Comparison of ENCODE assay signal across 8 mouse cellular contexts in the genomic region with DNA sequence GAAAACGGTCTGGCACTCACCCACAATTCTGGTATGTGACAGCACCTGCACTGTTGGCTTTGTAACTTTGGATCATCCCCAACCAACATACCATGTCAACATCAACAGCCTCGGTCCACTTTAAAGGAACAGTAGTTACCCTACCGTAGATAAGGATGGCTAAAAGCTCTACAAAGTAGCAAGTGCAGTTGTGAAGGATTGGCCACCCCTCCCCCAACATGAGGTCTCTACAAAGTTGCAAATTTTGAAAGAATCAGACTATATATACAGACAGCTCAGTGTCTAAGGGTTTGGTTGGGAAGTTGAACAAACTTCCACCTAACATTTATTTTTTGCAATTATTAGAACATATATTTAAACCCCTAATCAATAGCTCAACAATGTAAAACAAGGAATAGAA. TPM values are rescaled to one million over a fixed set of nuclear protein-coding genes. Genes with fewer than 3 reads are reported as not detected.
DNase-seq lines count a peak whose midpoint lies in the region; ATAC-seq and TF ChIP-seq lines count a peak whose summit lies in the region.

No protein-coding gene starts in this region.

- H3K27ac ChIP-seq in limb, embryonic 15.5 days = peak overlapping the region; percentile 99
- peak overlapping the region; percentile 99; the same call in 1 of the 2 replicates for H3K27ac ChIP-seq in stomach, postnatal 0 days (replicated peaks)

- no peak overlapping the region for H3K9ac ChIP-seq in limb, embryonic 15.5 days
- H3K9ac ChIP-seq in stomach, postnatal 0 days (ENCODE audit: low read length) = no peak overlapping the region

- TF ChIP-seq CTCF in stomach, postnatal 0 days (IDR thresholded peaks at IDR 0.05; ENCODE audit: low read depth) = no peak

- peak; percentile 62 for DNase-seq in cerebellum, adult 9-10 months
- no peak for DNase-seq in stomach, postnatal 0 days (ENCODE audit: low spot score)
- no peak for DNase-seq in adrenal gland, adult 8-10 months

- H3K4me2 ChIP-seq in limb, embryonic 15.5 days = no peak overlapping the region
- H3K4me2 ChIP-seq in stomach, postnatal 0 days (replicated peaks; ENCODE audit: low read depth) = 0 out of 2 replicates have a peak overlapping the region, but pooled peaks have one; percentile 11

- no peak for TF ChIP-seq EP300 in stomach, postnatal 0 days (optimal IDR thresholded peaks at IDR 0.05)

- H3K4me3 ChIP-seq in megakaryocyte, embryonic 14.5 days (replicated peaks) = peak overlapping the region; percentile 99
- H3K4me3 ChIP-seq in limb, embryonic 15.5 days = no peak overlapping the region
- H3K4me3 ChIP-seq in stomach, postnatal 0 days (ENCODE audit: low read depth, low read length) = no peak overlapping the region

- no peaks in the 10 kb centered on the region for H3K27me3 ChIP-seq in megakaryocyte, embryonic 14.5 days (replicated peaks)
- no peaks in the 10 kb centered on the region for H3K27me3 ChIP-seq in limb, embryonic 15.5 days
- H3K27me3 ChIP-seq in stomach, postnatal 0 days (ENCODE audit: control insufficient read depth, insufficient read depth, low read length) = no peaks in the 10 kb centered on the region

- peaks cover 58% of the 10 kb centered on the region for H3K4me1 ChIP-seq in megakaryocyte, embryonic 14.5 days
- H3K4me1 ChIP-seq in limb, embryonic 15.5 days = peaks cover 15% of the 10 kb centered on the region
- H3K4me1 ChIP-seq in stomach, postnatal 0 days (replicated peaks; ENCODE audit: control insufficient read depth, insufficient read depth) = 0 out of 2 replicates have a peak, but pooled peaks cover 5% of the 10 kb centered on the region

- WGBS in limb, embryonic 15.5 days = 92% methylated on average over 3 of the region's 3 CpGs
- 92% methylated on average over 3 of the region's 3 CpGs for WGBS in stomach, postnatal 0 days

- peaks cover 77% of the 10 kb centered on the region for H3K36me3 ChIP-seq in megakaryocyte, embryonic 14.5 days (replicated peaks; ENCODE audit: low read length)
- peaks cover 47% of the 10 kb centered on the region for H3K36me3 ChIP-seq in limb, embryonic 15.5 days
- H3K36me3 ChIP-seq in stomach, postnatal 0 days (ENCODE audit: control insufficient read depth, insufficient read depth, low read length) = peaks cover 8% of the 10 kb centered on the region

- no peaks in the 10 kb centered on the region for H3K9me3 ChIP-seq in megakaryocyte, embryonic 14.5 days
- H3K9me3 ChIP-seq in limb, embryonic 15.5 days = no peaks in the 10 kb centered on the region
- no peaks in the 10 kb centered on the region for H3K9me3 ChIP-seq in stomach, postnatal 0 days (ENCODE audit: control insufficient read depth, low read length)

- no peak for ATAC-seq in cerebellum, adult (ENCODE audit: insufficient number of reproducible peaks, low FRiP score, low TSS enrichment)
- ATAC-seq in megakaryocyte, adult 5-6 weeks (ENCODE audit: poor library complexity, severe bottlenecking) = no peak
- no peak for ATAC-seq in limb, embryonic 15.5 days (ENCODE audit: insufficient number of reproducible peaks, low FRiP score, low TSS enrichment, low read depth)
- ATAC-seq in stomach, postnatal 0 days (ENCODE audit: low FRiP score, low TSS enrichment) = no peak
- no peak for ATAC-seq in erythroid progenitor cell, adult 5-6 weeks (replicated peaks; ENCODE audit: low FRiP score, poor library complexity, severe bottlenecking)

RNA-seq across cellular contexts. Expression of gene Adnp, which starts 1.0 kb away (rescaled TPM):
- 9.5 and 14.3 TPM in 2 replicates for polyA plus RNA-seq in megakaryocyte, embryonic 14.5 days (2012; ENCODE audit: insufficient read depth, low replicate concordance)
- 17.2 and 21.8 TPM in 2 replicates for total RNA-seq in megakaryocyte, adult 5-6 weeks (2015)
- 2.3 and 4.9 TPM in 2 replicates for total RNA-seq in megakaryocyte, adult 5-6 weeks (2017)
- 3.1 and 3.6 TPM in 2 replicates for polyA plus RNA-seq in limb, embryonic 15.5 days (2015; fragmentation: Nextera tagmentation; extraction: Ambion mirVana)
- polyA plus RNA-seq in stomach, postnatal 0 days (2015; fragmentation: Nextera tagmentation; extraction: Ambion mirVana) = 5.2 and 6.0 TPM in 2 replicates
- total RNA-seq in adrenal gland, adult 8-10 months (2022) = 10 to 100 TPM; 49.1 to 73.9 (median 56.2) TPM
- 18.0 and 38.1 TPM in 2 replicates for total RNA-seq in erythroid progenitor cell, adult 5-6 weeks (2015; ENCODE audit: low replicate concordance)
- 0.53 and 17.5 TPM in 2 replicates for total RNA-seq in erythroid progenitor cell, adult 5-6 weeks (2017; ENCODE audit: low replicate concordance)

RNA-seq across cellular contexts. Expression of gene Gm20716, which starts 22.3 kb away (rescaled TPM):
- polyA plus RNA-seq in megakaryocyte, embryonic 14.5 days (2012; ENCODE audit: insufficient read depth, low replicate concordance) = not detected in 2 replicates
- 36.1 and 47.1 TPM in 2 replicates for total RNA-seq in megakaryocyte, adult 5-6 weeks (2015)
- total RNA-seq in megakaryocyte, adult 5-6 weeks (2017) = 33.2 and 44.6 TPM in 2 replicates
- polyA plus RNA-seq in limb, embryonic 15.5 days (2015; fragmentation: Nextera tagmentation; extraction: Ambion mirVana) = 13.4 and 17.7 TPM in 2 replicates
- polyA plus RNA-seq in stomach, postnatal 0 days (2015; fragmentation: Nextera tagmentation; extraction: Ambion mirVana) = 4.9 and 5.5 TPM in 2 replicates
- 10 to 100 TPM; 25.8 to 44.4 (median 34.9) TPM for total RNA-seq in adrenal gland, adult 8-10 months (2022)
- 9.7 and 14.3 TPM in 2 replicates for total RNA-seq in erythroid progenitor cell, adult 5-6 weeks (2015; ENCODE audit: low replicate concordance)
- total RNA-seq in erythroid progenitor cell, adult 5-6 weeks (2017; ENCODE audit: low replicate concordance) = 23.0 and 28.4 TPM in 2 replicates

RNA-seq across cellular contexts. Expression of gene Dpm1, which starts 22.5 kb away (rescaled TPM):
- polyA plus RNA-seq in megakaryocyte, embryonic 14.5 days (2012; ENCODE audit: insufficient read depth, low replicate concordance) = 34.7 and 155 TPM in 2 replicates
- total RNA-seq in megakaryocyte, adult 5-6 weeks (2015) = 59.5 and 81.8 TPM in 2 replicates
- 28.1 and 67.3 TPM in 2 replicates for total RNA-seq in megakaryocyte, adult 5-6 weeks (2017)
- 90.4 and 92.1 TPM in 2 replicates for polyA plus RNA-seq in limb, embryonic 15.5 days (2015; fragmentation: Nextera tagmentation; extraction: Ambion mirVana)
- polyA plus RNA-seq in stomach, postnatal 0 days (2015; fragmentation: Nextera tagmentation; extraction: Ambion mirVana) = 126 and 138 TPM in 2 replicates
- total RNA-seq in adrenal gland, adult 8-10 months (2022) = 100 to 1,000 TPM; 107 to 133 (median 132) TPM
- 44.0 TPM in 2 replicates for total RNA-seq in erythroid progenitor cell, adult 5-6 weeks (2015; ENCODE audit: low replicate concordance)
- 5.4 and 18.9 TPM in 2 replicates for total RNA-seq in erythroid progenitor cell, adult 5-6 weeks (2017; ENCODE audit: low replicate concordance)

RNA-seq across cellular contexts. Expression of gene Mocs3, which starts 22.5 kb away (rescaled TPM):
- polyA plus RNA-seq in megakaryocyte, embryonic 14.5 days (2012; ENCODE audit: insufficient read depth, low replicate concordance) = 10.5 and 36.4 TPM in 2 replicates
- 3.4 and 4.0 TPM in 2 replicates for total RNA-seq in megakaryocyte, adult 5-6 weeks (2015)
- 1.7 and 2.1 TPM in 2 replicates for total RNA-seq in megakaryocyte, adult 5-6 weeks (2017)
- polyA plus RNA-seq in limb, embryonic 15.5 days (2015; fragmentation: Nextera tagmentation; extraction: Ambion mirVana) = 5.5 and 6.8 TPM in 2 replicates
- polyA plus RNA-seq in stomach, postnatal 0 days (2015; fragmentation: Nextera tagmentation; extraction: Ambion mirVana) = 6.3 and 8.1 TPM in 2 replicates
- total RNA-seq in adrenal gland, adult 8-10 months (2022) = 10 to 100 TPM; 16.2 to 18.6 (median 17.9) TPM
- 0.72 and 1.7 TPM in 2 replicates for total RNA-seq in erythroid progenitor cell, adult 5-6 weeks (2015; ENCODE audit: low replicate concordance)
- 1.2 and 1.3 TPM in 2 replicates for total RNA-seq in erythroid progenitor cell, adult 5-6 weeks (2017; ENCODE audit: low replicate concordance)
